Mouse (Mus musculus): ENCODE measurements at regions not wholly inside any gene's neighbourhood (a gene's known extent, or its start where the extent isn't known, plus 50 kb on each side); places are given as distances from the start of the nearest gene placed in this dataset.

DNA sequence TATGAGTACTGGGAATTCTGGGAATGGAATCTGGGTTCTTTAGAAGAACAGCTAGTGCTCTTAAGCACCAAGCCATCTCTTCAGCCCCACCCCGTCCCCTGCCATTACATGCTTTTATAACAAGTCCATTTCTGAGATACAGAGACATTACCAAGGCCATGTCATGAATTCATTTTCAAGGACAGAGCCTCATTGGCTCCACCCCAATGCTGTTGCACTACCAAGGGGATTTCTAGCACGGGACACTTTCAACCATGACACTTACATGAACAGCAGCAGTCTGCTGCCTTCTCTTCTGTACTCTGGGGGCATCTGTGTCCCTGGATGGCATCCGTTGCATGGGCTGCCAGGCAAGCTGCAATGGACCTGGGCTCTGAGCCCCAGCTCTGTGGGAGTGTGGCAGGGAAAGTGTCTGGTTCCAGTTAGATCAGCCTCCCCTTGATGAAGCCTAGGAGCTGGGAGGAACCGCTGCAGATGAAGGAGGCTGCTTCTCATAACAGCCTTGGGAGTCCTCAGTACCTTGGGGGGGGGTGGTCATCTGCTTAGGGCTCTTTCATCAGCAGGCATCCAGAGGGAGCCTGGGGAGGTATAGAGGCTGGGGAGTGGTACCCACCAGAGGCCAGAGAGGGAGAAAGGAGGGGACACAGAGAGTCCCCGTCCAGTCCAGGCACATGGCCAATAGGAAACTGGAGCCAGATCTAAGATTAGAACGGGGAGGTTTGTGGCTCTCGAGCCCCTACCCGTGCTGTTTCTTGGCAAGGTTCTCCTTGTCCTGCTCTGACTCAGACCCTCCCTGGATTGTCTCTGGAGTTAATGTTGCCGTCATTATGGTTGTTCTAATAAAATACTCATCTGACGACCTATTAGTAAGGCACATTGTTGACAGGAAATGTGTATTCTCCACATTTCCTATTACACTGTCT, 52.4 kb upstream of the Ctbp2 start:
- DNase-seq (ENCODE audit: low spot score): peak; percentile 29
- intact Hi-C loops (cut with DNase I): loop anchor here (2.0 kb wide), 1 partner anchor 144 kb away; no protein-coding TSS in a partner anchor

All from heart, postnatal 25 days (tissue).